Mouse (Mus musculus) layer of hippocampus, adult 2 months (tissue): ENCODE data around the gene Ush1g. TPM values are rescaled to one million over a fixed set of nuclear protein-coding genes. Genes with fewer than 3 reads are reported as not detected.

Source experiments
- DNase-seq, 2 experiments: peaks; one replicate each; pipeline ENCODE4 v3.0.0; 2022; ENCODE audit warnings: low spot score in 2 of 2
- H3K27ac ChIP-seq: fragments of 200-600 bp; 2 replicates; pipeline ENCODE4 v1.8.1; 2022
- H3K4me3 ChIP-seq: fragments of 200-600 bp; 2 replicates; pipeline ENCODE4 v1.8.1; 2022; ENCODE audit warnings: mild to moderate bottlenecking
- CTCF ChIP-seq: fragments of 200-600 bp; conservative IDR thresholded peaks from 2 replicates; pipeline ENCODE4 v1.8.1; 2022; ENCODE audit warnings: antibody characterized with exemption, mild to moderate bottlenecking, moderate library complexity
- total RNA-seq, 2 experiments: library from RNA; stranded (reverse); gene quantifications; 2 replicates each; pipeline ENCODE4 v1.2.3; 2021

Ush1g gene
- total RNA-seq, 2 experiments from 2014 or later = 0.37 to 0.64 TPM

- no peak for DNase-seq
- H3K4me3 ChIP-seq = no peak overlapping the region
- H3K27ac ChIP-seq = no peak overlapping the region
- no peak for TF ChIP-seq CTCF
Measured at GRCm38 (mm10) chr11:115292631-115293375, 29.0 kb downstream of the Ush1g start.

GRCm38 (mm10) chr11:115291503-115291902 is 30.3 kb downstream of the Ush1g start:
- DNase-seq = no peak
- no peak for TF ChIP-seq CTCF
- no peak overlapping the region for H3K27ac ChIP-seq
- no peak overlapping the region for H3K4me3 ChIP-seq

- H3K4me3 ChIP-seq = no peak overlapping the region
- DNase-seq = no peak
- TF ChIP-seq CTCF = no peak
Measured at GRCm38 (mm10) chr11:115290919-115291318, 30.9 kb downstream of the Ush1g start.

GRCm38 (mm10) chr11:115290314-115290713 is 31.5 kb downstream of the Ush1g start:
- no peak overlapping the region for H3K4me3 ChIP-seq
- no peak for TF ChIP-seq CTCF
- H3K27ac ChIP-seq = no peak overlapping the region
- no peak for DNase-seq

More at GRCm38 (mm10) chr11:115290919-115291318, 30.9 kb downstream of the Ush1g start:
- no peak overlapping the region for H3K27ac ChIP-seq

- TF ChIP-seq CTCF = no peak
- no peak overlapping the region for H3K27ac ChIP-seq
- H3K4me3 ChIP-seq = no peak overlapping the region
- DNase-seq = no peak
Measured at GRCm38 (mm10) chr11:115289885-115290284, 32.0 kb downstream of the Ush1g start.

GRCm38 (mm10) chr11:115288305-115288704 is 33.5 kb downstream of the Ush1g start:
- TF ChIP-seq CTCF = no peak
- no peak for DNase-seq
- Histone ChIP-seq H3K4me3 (no peak overlapping the region), H3K27ac (no peak overlapping the region)

GRCm38 (mm10) chr11:115287386-115287785 is 34.5 kb downstream of the Ush1g start:
- H3K4me3 ChIP-seq = no peak overlapping the region
- no peak for TF ChIP-seq CTCF
- H3K27ac ChIP-seq = peak overlapping the region; percentile 69; the same call in 1 of the 2 replicates
- DNase-seq = no peak

GRCm38 (mm10) chr11:115286201-115286993 is 35.4 kb downstream of the Ush1g start:
- peak overlapping the region; percentile 69 for H3K27ac ChIP-seq
- no peak for TF ChIP-seq CTCF
- no peak for DNase-seq
- no peak overlapping the region for H3K4me3 ChIP-seq

- Histone ChIP-seq H3K27ac (peak overlapping the region; percentile 23; the same call in 1 of the 2 replicates), H3K4me3 (no peak overlapping the region)
- no peak for DNase-seq
- no peak for TF ChIP-seq CTCF
Measured at GRCm38 (mm10) chr11:115285282-115285681, 36.6 kb downstream of the Ush1g start.

- no peak for DNase-seq
- TF ChIP-seq CTCF = no peak
- H3K27ac ChIP-seq = no peak overlapping the region
- no peak overlapping the region for H3K4me3 ChIP-seq
Measured at GRCm38 (mm10) chr11:115283891-115284620, 37.8 kb downstream of the Ush1g start.

GRCm38 (mm10) chr11:115283486-115283765 is 38.4 kb downstream of the Ush1g start:
- Histone ChIP-seq H3K27ac (peak overlapping the region; percentile 89), H3K4me3 (no peak overlapping the region)
- no peak for DNase-seq

GRCm38 (mm10) chr11:115282723-115283485 is 38.9 kb downstream of the Ush1g start:
- peak in 1 of 2 experiments; percentile 53 for DNase-seq
- TF ChIP-seq CTCF = no peak
- Histone ChIP-seq H3K27ac (peak overlapping the region; percentile 89), H3K4me3 (no peak overlapping the region)

More at GRCm38 (mm10) chr11:115283486-115283765, 38.4 kb downstream of the Ush1g start:
- TF ChIP-seq CTCF = no peak
